Mouse (Mus musculus): ENCODE results near the gene Gm28870. TPM values are rescaled to one million over a fixed set of nuclear protein-coding genes. Genes with fewer than 3 reads are reported as not detected.
"Not testable (repeated sequence)": the region's sequence is repeated elsewhere in the genome, so short reads cannot be mapped to it uniquely, and the experiment has no call there.

The Gm28870 gene
- polyA plus RNA-seq (2015; fragmentation: Nextera tagmentation; extraction: Ambion mirVana), result not detected in 2 replicates

GRCm38 (mm10) chrY:50096976-50097375, at the start of gene Gm28870:
Gene Gm28870, plus strand, starts transcription at chrY:50097276.
- not testable (repeated sequence) for ATAC-seq; H3K27me3 ChIP-seq (replicated peaks; ENCODE audit: control insufficient read depth, insufficient read depth, low read length); H3K36me3 ChIP-seq (ENCODE audit: control insufficient read depth, insufficient read depth); H3K4me1 ChIP-seq (replicated peaks; ENCODE audit: control insufficient read depth, insufficient read depth, low read length); H3K4me2 ChIP-seq (replicated peaks; ENCODE audit: low read depth); H3K9ac ChIP-seq (ENCODE audit: low read depth, low read length); H3K9me3 ChIP-seq (ENCODE audit: control insufficient read depth); H3K27ac ChIP-seq (ENCODE audit: low read depth, low read length); H3K4me3 ChIP-seq (ENCODE audit: low read depth, low read length)
- WGBS, result no CpG with 5 or more reads among the region's 2 CpGs
